Mouse (Mus musculus) CH12.LX (cell line): ENCODE data around the gene Fah.
A peak's percentile ranks its signal among the peaks of the same experiment; 100 is the strongest.

ENCODE experiments used
- CHD1 ChIP-seq: IDR thresholded peaks from 2 replicates; pipeline ENCODE4 v1.6.1; 2012; ENCODE audit warnings: low read depth, low read length, improper control_type of control experiment, inconsistent platforms
- CTCF ChIP-seq, 2 experiments: IDR thresholded peaks in 1 of 2; conservative IDR thresholded peaks in 1 of 2; 2 replicates each; pipeline ENCODE4 v1.5.1; 2011 to 2012; ENCODE audit warnings: low read depth in 2 of 2, low read length in 2 of 2, improper control_type of control experiment in 1 of 2, inconsistent platforms in 1 of 2, mild to moderate bottlenecking in 1 of 2, moderate library complexity in 1 of 2
- HCFC1 ChIP-seq: IDR thresholded peaks from 2 replicates; pipeline ENCODE4 v1.6.1; 2012; ENCODE audit warnings: low read depth, mild to moderate bottlenecking, inconsistent platforms, low read length, improper control_type of control experiment
- KAT2A ChIP-seq: IDR thresholded peaks from 2 replicates; pipeline ENCODE4 v1.6.1; 2012; ENCODE audit warnings: low read length, improper control_type of control experiment, inconsistent platforms; ENCODE audit not compliant: insufficient replicate concordance
- POLR2A ChIP-seq: IDR thresholded peaks from 2 replicates; pipeline ENCODE4 v1.6.1; 2011; ENCODE audit warnings: low read depth, mild to moderate bottlenecking, improper control_type of control experiment, low read length
- RCOR1 ChIP-seq: conservative IDR thresholded peaks from 2 replicates; pipeline ENCODE4 v1.6.1; 2012; ENCODE audit warnings: low read depth, mild to moderate bottlenecking, inconsistent platforms, low read length, improper control_type of control experiment
- TCF12 ChIP-seq: IDR thresholded peaks from 2 replicates; pipeline ENCODE4 v1.6.1; 2014; ENCODE audit warnings: low read depth, mild to moderate bottlenecking, inconsistent platforms, low read length, improper control_type of control experiment
- ZNF384 ChIP-seq: IDR thresholded peaks from 2 replicates; pipeline ENCODE4 v1.6.1; 2012; ENCODE audit warnings: low read depth, low read length, improper control_type of control experiment, inconsistent platforms

- TF ChIP-seq POLR2A (no peak), KAT2A (no peak), HCFC1 (no peak), ZNF384 (peak; percentile 76), CTCF (conservative IDR thresholded peaks at IDR 0.05 in 1 of 2, IDR thresholded peaks at IDR 0.05 in 1 of 2; ENCODE audit: low read depth in 2 of 2, low read length in 2 of 2) (no peak), TCF12 (no peak), CHD1 (no peak), RCOR1 (no peak)
Observed at GRCm38 (mm10) chr7:84611609-84612008, 5.1 kb upstream of the Fah start.
